Mouse (Mus musculus) gastrocnemius, postnatal 25 days (tissue): Measurements from ENCODE around the gene Tspear. TPM values are rescaled to one million over a fixed set of nuclear protein-coding genes. Genes with fewer than 3 reads are reported as not detected.

Experiments used
- microRNA-seq, 2 experiments: library from miRNA; unstranded; fragments of <30 nt; microRNA quantifications; one replicate each; pipeline ENCODE4 v1.2.0; 2021; ENCODE audit warnings: borderline replicate concordance in 2 of 2
- total RNA-seq, 2 experiments: library from RNA; stranded (reverse); gene quantifications; 1 replicate in 1 of 2; 2 replicates in 1 of 2; pipeline ENCODE4 v1.2.3; 2021

Tspear gene
- total RNA-seq, 2 experiments from 2014 or later: not detected

Small RNA genes lying within 50 kb of the gene (microRNA-seq; reads per million reads assigned to microRNA genes)
- gene Mir1930: 12.4 to 14.0 reads per million in 2 experiments

Other genes starting within 250 kb of the Tspear start
- 1 to 10 TPM; 6.2 to 6.7 TPM for gene Fam207a, start 170.8 kb upstream of the Tspear start, total RNA-seq
- gene Itgb2, start 156.3 kb upstream of the Tspear start, total RNA-seq: 1 to 10 TPM; 1.3 to 1.8 TPM
- gene Pttg1ip, start 104.8 kb upstream of the Tspear start, total RNA-seq: 10 to 100 TPM; 26.1 to 29.1 TPM
- 10 to 100 TPM; 32.8 to 36.7 TPM for gene Sumo3, start 80.5 kb upstream of the Tspear start, total RNA-seq
- gene Gm49325, start 80.4 kb upstream of the Tspear start, total RNA-seq: 1 to 10 TPM; 6.5 to 7.4 TPM
- gene Ube2g2, start 64.3 kb upstream of the Tspear start, total RNA-seq: 10 to 100 TPM; 81.7 to 84.9 TPM
- gene Gm19402, start 4.2 kb downstream of the Tspear start, total RNA-seq: not detected
- not detected for gene Gm9508, start 10.7 kb downstream of the Tspear start, total RNA-seq
- gene Gm10272, start 20.1 kb downstream of the Tspear start, total RNA-seq: not detected
- not detected for gene Gm10024, start 24.9 kb downstream of the Tspear start, total RNA-seq
- gene Gm10142, start 29.2 kb downstream of the Tspear start, total RNA-seq: not detected
- gene Krtap12-1, start 34.0 kb downstream of the Tspear start, total RNA-seq: not detected
- not detected for gene Gm10100, start 39.9 kb downstream of the Tspear start, total RNA-seq
- gene Gm18596, start 56.1 kb downstream of the Tspear start, total RNA-seq: not detected
- gene Gm9736, start 64.8 kb downstream of the Tspear start, total RNA-seq: not detected
- gene Gm3233, start 73.1 kb downstream of the Tspear start, total RNA-seq: not detected
- gene Gm3238, start 84.8 kb downstream of the Tspear start, total RNA-seq: not detected
- not detected for gene Gm7138, start 90.4 kb downstream of the Tspear start, total RNA-seq
- gene Gm3250, start 96.0 kb downstream of the Tspear start, total RNA-seq: not detected
- gene Gm7137, start 101.6 kb downstream of the Tspear start, total RNA-seq: not detected
- gene Gm9639, start 108.5 kb downstream of the Tspear start, total RNA-seq: not detected
- gene Gm19668, start 112.6 kb downstream of the Tspear start, total RNA-seq: not detected
- gene Gm9507, start 125.3 kb downstream of the Tspear start, total RNA-seq: not detected
- gene Gm2696, start 128.1 kb downstream of the Tspear start, total RNA-seq: not detected
- gene Krtap10-4, start 140.5 kb downstream of the Tspear start, total RNA-seq: not detected
- gene Krtap10-10, start 149.4 kb downstream of the Tspear start, total RNA-seq: not detected
- gene Gm36176, start 160.2 kb downstream of the Tspear start, total RNA-seq: not detected
- gene Gm10318, start 166.3 kb downstream of the Tspear start, total RNA-seq: not detected
- gene Gm3285, start 175.4 kb downstream of the Tspear start, total RNA-seq: not detected
- gene Lrrc3, start 216.0 kb downstream of the Tspear start, total RNA-seq: under 1 TPM; 0.18 to 0.32 TPM